Mouse (Mus musculus) megakaryocyte-erythroid progenitor cell, adult 5-6 weeks (primary cell): Measurements from ENCODE around the gene Enox2. TPM values are rescaled to one million over a fixed set of nuclear protein-coding genes. Genes with fewer than 3 reads are reported as not detected.

ENCODE experiments used
- ATAC-seq: replicated peaks from 2 replicates; pipeline ENCODE4 v1.8.0; 2016; ENCODE audit warnings: mild to moderate bottlenecking, inconsistent platforms; ENCODE audit not compliant: severe bottlenecking, poor library complexity, low FRiP score, low TSS enrichment
- total RNA-seq, 2 experiments: library from RNA; stranded (forward) in 1 of 2; stranded (reverse) in 1 of 2; fragments of 200-1000, 215-1000 nt in 1 of 2; fragments of >200 nt in 1 of 2; fragmentation: Nextera tagmentation in 1 of 2; gene quantifications; 2 replicates each; pipeline ENCODE4 v1.2.3; 2014 to 2017

Gene Enox2
- total RNA-seq, 2 experiments from 2014 or later: 17.9 to 22.7 TPM

GRCm38 (mm10) chrX:49009746-49010145 is 278.3 kb downstream of the Enox2 start:
- ATAC-seq: no peak

- no peak for ATAC-seq
Measured at GRCm38 (mm10) chrX:49005655-49006054, 282.4 kb downstream of the Enox2 start.

GRCm38 (mm10) chrX:49002892-49003291 is 285.2 kb downstream of the Enox2 start:
- no peak for ATAC-seq

DNA sequence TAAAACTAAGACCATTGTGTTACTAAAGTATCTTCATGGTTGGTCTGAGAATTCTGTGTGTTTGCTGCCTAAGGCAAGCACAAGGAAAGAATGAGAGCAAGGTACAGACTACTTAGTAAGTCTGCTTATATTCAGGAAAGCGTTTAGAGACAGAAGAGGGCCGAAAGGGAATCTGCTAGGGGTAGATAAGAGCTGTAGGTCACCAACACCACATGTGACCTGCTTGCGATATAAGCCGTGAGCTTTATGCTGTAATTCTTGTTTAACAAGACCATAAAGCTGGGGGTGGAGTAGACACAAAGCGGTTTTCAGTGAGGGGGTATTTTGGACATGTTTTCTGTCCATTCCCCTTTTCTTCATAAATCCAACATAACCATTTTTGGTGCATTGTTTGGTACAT is 302.4 kb downstream of the Enox2 start:
- ATAC-seq: peak; percentile 83

DNA sequence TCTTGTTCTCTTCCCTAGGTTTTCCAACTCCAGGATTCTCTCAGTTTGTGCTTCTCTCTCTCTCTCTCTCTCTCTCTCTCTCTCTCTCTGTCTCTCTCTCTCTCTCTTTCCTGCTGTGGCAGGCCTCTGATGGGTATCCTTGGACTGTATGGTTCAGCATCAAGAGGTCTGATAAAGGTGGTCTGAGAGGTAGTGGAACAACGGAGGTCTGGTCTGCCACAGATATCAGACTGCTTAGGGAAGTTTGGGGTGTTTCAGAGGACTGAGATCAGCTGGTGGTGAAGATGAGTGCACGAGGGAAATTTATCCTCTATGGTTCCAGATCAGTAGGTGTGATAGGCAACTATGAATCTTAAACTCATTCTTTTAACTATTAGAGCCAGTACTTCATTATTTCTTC is 303.6 kb downstream of the Enox2 start:
- no peak for ATAC-seq

Other genes starting within 250 kb of the Enox2 start
- not detected in 2 replicates for gene Arhgap36, start 175.7 kb upstream of the Enox2 start, total RNA-seq (2014; fragmentation: Nextera tagmentation)
- gene Arhgap36, start 175.7 kb upstream of the Enox2 start, total RNA-seq (2017): not detected in 2 replicates